Mouse (Mus musculus) MEL (cell line): ENCODE data around the gene Hic1. TPM values are rescaled to one million over a fixed set of nuclear protein-coding genes. Genes with fewer than 3 reads are reported as not detected.

Experiments
- DNase-seq: peaks from one replicate; pipeline ENCODE4 v3.0.0; 2011; ENCODE audit warnings: low read depth, low spot score
- H3K27ac ChIP-seq: 2 replicates; pipeline ENCODE4 v1.5.1; 2012; ENCODE audit warnings: low read depth, mild to moderate bottlenecking, control low read depth, low read length, moderate library complexity; ENCODE audit not compliant: control insufficient read depth
- H3K27me3 ChIP-seq, 2 experiments: fragments of 150-350 bp in 1 of 2; sonication (generic) in 1 of 2; 2 replicates each; pipeline ENCODE4 v1.6.1; 2012; ENCODE audit warnings: low read length in 2 of 2, mild to moderate bottlenecking in 2 of 2, improper control_type of control experiment in 1 of 2, moderate library complexity in 1 of 2; ENCODE audit not compliant: insufficient read depth in 2 of 2, control insufficient read depth in 1 of 2
- H3K36me3 ChIP-seq, 2 experiments: 2 replicates each; pipeline ENCODE4 v1.6.1; 2012 to 2014; ENCODE audit warnings: low read length in 2 of 2, improper control_type of control experiment in 1 of 2, inconsistent platforms in 1 of 2, mild to moderate bottlenecking in 1 of 2; ENCODE audit not compliant: insufficient read depth in 2 of 2, control insufficient read depth in 1 of 2
- H3K4me1 ChIP-seq, 2 experiments: fragments of 150-350 bp in 1 of 2; sonication (generic) in 1 of 2; 2 replicates each; pipeline ENCODE4 v1.6.1; 2012; ENCODE audit warnings: low read length in 2 of 2, improper control_type of control experiment in 1 of 2, mild to moderate bottlenecking in 1 of 2; ENCODE audit not compliant: insufficient read depth in 2 of 2, control insufficient read depth in 1 of 2
- H3K4me3 ChIP-seq, 2 experiments: fragments of 150-350 bp in 1 of 2; sonication (generic) in 1 of 2; 2 replicates each; pipeline ENCODE4 v1.5.1; 2012; ENCODE audit warnings: low read depth in 2 of 2, low read length in 2 of 2, mild to moderate bottlenecking in 2 of 2, moderate library complexity in 2 of 2, control low read depth in 1 of 2, improper control_type of control experiment in 1 of 2; ENCODE audit not compliant: control insufficient read depth in 1 of 2, insufficient read depth in 1 of 2
- H3K79me2 ChIP-seq: 2 replicates; pipeline ENCODE4 v1.6.1; 2012; ENCODE audit warnings: mild to moderate bottlenecking, low read length, moderate library complexity; ENCODE audit not compliant: control insufficient read depth, poor library complexity, insufficient read depth
- H3K9ac ChIP-seq: 2 replicates; pipeline ENCODE4 v1.6.1; 2012; ENCODE audit warnings: low read depth, mild to moderate bottlenecking, control low read depth, low read length, moderate library complexity; ENCODE audit not compliant: control insufficient read depth, poor library complexity, severe bottlenecking
- H3K9me3 ChIP-seq: fragments of 150-350 bp; sonication (generic); replicated peaks from 2 replicates; pipeline ENCODE4 v1.6.1; 2012; ENCODE audit warnings: mild to moderate bottlenecking, low read length, improper control_type of control experiment, moderate library complexity; ENCODE audit not compliant: insufficient read depth
- CHD1 ChIP-seq: IDR thresholded peaks from 2 replicates; pipeline ENCODE4 v1.6.1; 2012; ENCODE audit warnings: low read depth, mild to moderate bottlenecking, inconsistent platforms, low read length, improper control_type of control experiment
- EP300 ChIP-seq, 2 experiments: IDR thresholded peaks; 2 replicates each; pipeline ENCODE4 v1.6.1; 2011; ENCODE audit warnings: improper control_type of control experiment in 2 of 2, low read length in 2 of 2, low read depth in 1 of 2, mild to moderate bottlenecking in 1 of 2
- MAFK ChIP-seq: IDR thresholded peaks from 2 replicates; pipeline ENCODE4 v1.6.1; 2011; ENCODE audit warnings: low read depth, mild to moderate bottlenecking, low read length, improper control_type of control experiment, borderline replicate concordance
- UBTF ChIP-seq: IDR thresholded peaks from 2 replicates; pipeline ENCODE4 v1.6.1; 2012; ENCODE audit warnings: low read depth, mild to moderate bottlenecking, inconsistent platforms, low read length, improper control_type of control experiment, moderate library complexity, borderline replicate concordance; ENCODE audit not compliant: insufficient read depth
- ZKSCAN1 ChIP-seq: IDR thresholded peaks from 2 replicates; pipeline ENCODE4 v1.6.1; 2012; ENCODE audit warnings: low read depth, mild to moderate bottlenecking, inconsistent platforms, low read length, improper control_type of control experiment, moderate library complexity
- polyA plus RNA-seq, 2 experiments: library from polyadenylated mRNA; stranded (reverse) in 1 of 2; unstranded in 1 of 2; fragments of >175 nt in 1 of 2; fragments of >200 nt in 1 of 2; gene quantifications; 2 replicates each; pipeline versions ENCODE4 v1.2.1 to v1.2.4; 2012; ENCODE audit warnings: low replicate concordance in 2 of 2, low read depth in 1 of 2; ENCODE audit not compliant: insufficient read length in 2 of 2, insufficient read depth in 1 of 2, missing spikeins in 1 of 2
- total RNA-seq: library from RNA; depleted of rRNA; stranded (reverse); fragments of 300-350 nt; gene quantifications from 2 replicates; pipeline ENCODE4 v1.2.3, GENCODE M21; 2012; rRNA removed

The Hic1 gene
- total and polyA plus RNA-seq, 3 experiments, result 18.2 to 18.8 TPM; not detected in 1

- TF ChIP-seq ZKSCAN1 (no peak), CHD1 (no peak), MAFK (no peak), EP300 (IDR thresholded peaks at IDR 0.05; ENCODE audit: low read depth in 1 of 2, low read length in 2 of 2) (no peak), UBTF (no peak)
- Histone ChIP-seq H3K9ac (no peak overlapping the region), H3K79me2 (no peaks in the 10 kb centered on the region), H3K4me3 (no peak overlapping the region), H3K27ac (no peak overlapping the region), H3K4me1 (peaks cover 0 to 3% of the 10 kb centered on the region in 2 experiments; a peak in 1 of 4 replicates), H3K9me3 (no peaks in the 10 kb centered on the region), H3K36me3 (peaks cover 0 to 8% of the 10 kb centered on the region in 2 experiments; a peak in 2 of 4 replicates), H3K27me3 (no peaks in the 10 kb centered on the region)
- DNase-seq, result no peak
These were observed 52.9 kb downstream of the Hic1 start for GRCm38 (mm10) chr11:75116379-75116778.

Other genes starting within 250 kb of the Hic1 start
- 11.6 and 13.6 TPM in 2 replicates for gene Smg6, start 243.7 kb downstream of the Hic1 start, total RNA-seq
- gene Smg6, start 243.7 kb downstream of the Hic1 start, polyA plus RNA-seq, result 10 to 100 TPM in 1 of 2 experiments, not detected in 1; 19.0 TPM
- gene Srr, start 243.6 kb downstream of the Hic1 start, total RNA-seq, result 4.1 and 5.2 TPM in 2 replicates
- 1 to 10 TPM in 1 of 2 experiments, not detected in 1; 6.8 TPM for gene Srr, start 243.6 kb downstream of the Hic1 start, polyA plus RNA-seq
- gene Ovca2, start 9.3 kb upstream of the Hic1 start, total RNA-seq, result 22.7 and 33.1 TPM in 2 replicates
- gene Ovca2, start 9.3 kb upstream of the Hic1 start, polyA plus RNA-seq, result 10 to 100 TPM in 1 of 2 experiments, not detected in 1; 23.1 TPM
- 54.2 and 59.5 TPM in 2 replicates for gene Dph1, start 21.7 kb upstream of the Hic1 start, total RNA-seq
- gene Dph1, start 21.7 kb upstream of the Hic1 start, polyA plus RNA-seq, result 10 to 100 TPM in 1 of 2 experiments, not detected in 1; 58.4 TPM
- 0.35 and 0.46 TPM in 2 replicates for gene Rtn4rl1, start 24.3 kb upstream of the Hic1 start, total RNA-seq
- gene Rtn4rl1, start 24.3 kb upstream of the Hic1 start, polyA plus RNA-seq, result 1 to 10 TPM in 1 of 2 experiments, not detected in 1; 2.6 TPM
- gene Rpa1, start 178.8 kb upstream of the Hic1 start, total RNA-seq, result 242 and 267 TPM in 2 replicates
- 100 to 1,000 TPM; 179 to 481 TPM for gene Rpa1, start 178.8 kb upstream of the Hic1 start, polyA plus RNA-seq
- gene Smyd4, start 178.9 kb upstream of the Hic1 start, total RNA-seq, result 11.4 and 12.8 TPM in 2 replicates
- gene Smyd4, start 178.9 kb upstream of the Hic1 start, polyA plus RNA-seq, result 1 to 10 TPM in 1 of 2 experiments, not detected in 1; 9.6 TPM